Mouse (Mus musculus): Measurements from ENCODE around the gene Wnt2b.

DNA sequence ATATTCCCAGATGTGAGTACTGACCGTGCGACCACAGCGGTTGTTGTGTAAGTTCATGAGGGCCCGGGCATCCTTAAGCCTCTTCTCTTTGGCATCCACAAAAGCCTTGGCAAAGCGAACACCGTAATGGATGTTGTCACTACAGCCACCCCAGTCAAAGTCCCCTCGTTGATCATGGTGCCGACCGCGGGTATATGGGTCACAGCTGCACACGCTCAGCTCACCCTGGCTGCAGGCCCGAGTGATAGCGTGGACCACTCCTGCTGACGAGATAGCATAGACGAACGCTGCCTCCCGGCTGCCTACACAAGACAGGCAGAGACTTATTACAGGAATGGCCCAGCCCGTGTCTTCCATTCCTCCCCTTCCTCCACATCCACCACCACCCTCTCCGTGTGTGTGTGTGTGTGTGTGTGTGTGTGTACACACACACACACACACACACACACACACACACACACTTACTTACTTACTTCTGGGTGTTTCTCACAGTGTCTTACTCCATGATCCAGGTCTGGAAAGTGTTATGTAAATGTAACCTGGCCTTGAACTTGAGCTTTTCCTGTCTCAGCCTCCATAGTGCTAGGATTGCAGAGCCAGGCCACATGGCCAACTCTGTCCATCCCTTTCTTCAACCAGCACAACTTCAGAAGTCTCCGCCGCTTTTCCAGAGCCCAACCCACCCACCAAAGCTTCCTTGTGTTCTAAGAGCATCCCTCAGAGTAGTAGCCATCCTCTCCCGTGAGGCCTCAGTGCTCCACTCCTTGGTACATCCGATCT, 8.6 kb downstream of the Wnt2b start:
- TF ChIP-seq CTCF (IDR thresholded peaks at IDR 0.05; ENCODE audit: low read depth, low read length) (no peak), POLR2A (IDR thresholded peaks at IDR 0.05; ENCODE audit: borderline replicate concordance, low read depth, low read length) (no peak)
